Mouse (Mus musculus) embryonic facial prominence, embryonic 10.5 days (tissue): ENCODE results near the gene Snx33. TPM values are rescaled to one million over a fixed set of nuclear protein-coding genes. Genes with fewer than 3 reads are reported as not detected.
A peak's percentile ranks its signal among the peaks of the same experiment; 100 is the strongest.

Source experiments
- DNase-seq: peaks from one replicate; pipeline ENCODE4 v3.0.0-alpha.2; 2017; ENCODE audit warnings: low spot score
- H3K27ac ChIP-seq: fragments of 300-500 bp; sonication (generic); replicated peaks from 2 replicates; pipeline ENCODE4 v1.5.1; 2016; ENCODE audit warnings: mild to moderate bottlenecking
- H3K27me3 ChIP-seq: fragments of 300-500 bp; sonication (generic); replicated peaks from 2 replicates; pipeline ENCODE4 v1.6.1; 2016; ENCODE audit warnings: low read depth, mild to moderate bottlenecking; ENCODE audit not compliant: poor library complexity, severe bottlenecking
- H3K36me3 ChIP-seq: fragments of 300-500 bp; sonication (generic); replicated peaks from 2 replicates; pipeline ENCODE4 v1.6.1; 2016; ENCODE audit warnings: mild to moderate bottlenecking, moderate library complexity
- H3K4me1 ChIP-seq: fragments of 300-500 bp; sonication (generic); 2 replicates; pipeline ENCODE4 v1.6.1; 2016
- H3K4me3 ChIP-seq: fragments of 300-500 bp; sonication (generic); 2 replicates; pipeline ENCODE4 v1.5.1; 2016; ENCODE audit warnings: mild to moderate bottlenecking, moderate library complexity
- H3K9me3 ChIP-seq: fragments of 300-500 bp; sonication (generic); 2 replicates; pipeline ENCODE4 v1.6.1; 2016; ENCODE audit warnings: mild to moderate bottlenecking
- WGBS: fragments of 180-500 bp; shearing (Covaris S2); methylation state at CpG from one replicate; pipeline ENCODE4 v1.1.7; 2016; 5-methylcytosine and 5-hydroxymethylcytosine counted together
- polyA plus RNA-seq: library from polyadenylated mRNA; unstranded; fragments of >200 nt; fragmentation: Nextera tagmentation; extraction: Ambion mirVana; gene quantifications from 2 replicates; pipeline ENCODE4 v1.2.1, GENCODE M21; 2016

Snx33 gene
- polyA plus RNA-seq, 1 experiment from 2014 or later = 11.1 TPM

- H3K36me3 ChIP-seq = 0 out of 2 replicates have a peak, but pooled peaks cover 12% of the 10 kb centered on the region
- no peaks in the 10 kb centered on the region for H3K9me3 ChIP-seq
- H3K27me3 ChIP-seq = no peaks in the 10 kb centered on the region
- peak overlapping the region; percentile 87 for H3K27ac ChIP-seq
- H3K4me1 ChIP-seq = peaks cover 16% of the 10 kb centered on the region
- H3K4me3 ChIP-seq = peak overlapping the region; percentile 91
- WGBS = 3% methylated on average over 7 of the region's 7 CpGs
- DNase-seq = no peak
Observed at GRCm38 (mm10) chr9:56938374-56938773, 10.2 kb upstream of the Snx33 start.

GRCm38 (mm10) chr9:56937223-56938160 lies 9.3 kb upstream of the Snx33 start, which contains the start of gene Imp3:
Gene Imp3 (plus strand): TSS chr9:56937475.
- Histone ChIP-seq H3K9me3 (no peaks in the 10 kb centered on the region), H3K27ac (peak within 1 kb of the TSS; percentile 87), H3K36me3 (0 out of 2 replicates have a peak, but pooled peaks cover 10% of the 10 kb centered on the region), H3K27me3 (no peaks in the 10 kb centered on the region), H3K4me3 (peak within 1 kb of the TSS; percentile 91), H3K4me1 (peaks cover 16% of the 10 kb centered on the region)
- DNase-seq = peak; percentile 87
- under 1% methylated on average over 73 of the region's 73 CpGs for WGBS

- 18% methylated on average over 6 of the region's 6 CpGs for WGBS
- Histone ChIP-seq H3K27ac (peak overlapping the region; percentile 40; the same call in 1 of the 2 replicates), H3K36me3 (0 out of 2 replicates have a peak, but pooled peaks cover 7% of the 10 kb centered on the region), H3K4me1 (peaks cover 16% of the 10 kb centered on the region), H3K27me3 (no peaks in the 10 kb centered on the region), H3K4me3 (peak overlapping the region; percentile 91), H3K9me3 (no peaks in the 10 kb centered on the region)
- no peak for DNase-seq
Observed at GRCm38 (mm10) chr9:56936861-56937222, 8.7 kb upstream of the Snx33 start.

GRCm38 (mm10) chr9:56930556-56930955 lies 2.4 kb upstream of the Snx33 start:
- no peaks in the 10 kb centered on the region for H3K9me3 ChIP-seq
- peaks cover 31% of the 10 kb centered on the region for H3K4me1 ChIP-seq
- no peak for DNase-seq
- H3K4me3 ChIP-seq = no peak overlapping the region
- no peak overlapping the region for H3K27ac ChIP-seq
- H3K36me3 ChIP-seq = peaks cover 8% of the 10 kb centered on the region
- WGBS = 83% methylated on average over 1 of the region's 1 CpGs
- H3K27me3 ChIP-seq = peaks cover 6% of the 10 kb centered on the region; the same call in 1 of the 2 replicates

- no peak overlapping the region for H3K4me3 ChIP-seq
- DNase-seq = no peak
- no peaks in the 10 kb centered on the region for H3K9me3 ChIP-seq
- no peak overlapping the region for H3K27ac ChIP-seq
- H3K36me3 ChIP-seq = peaks cover 19% of the 10 kb centered on the region
- WGBS = 56% methylated on average over 4 of the region's 4 CpGs
- H3K4me1 ChIP-seq = peaks cover 41% of the 10 kb centered on the region
- H3K27me3 ChIP-seq = peaks cover 6% of the 10 kb centered on the region; the same call in 1 of the 2 replicates
Observed at GRCm38 (mm10) chr9:56929496-56929895, 1.3 kb upstream of the Snx33 start.

GRCm38 (mm10) chr9:56927191-56928012 lies 769 bp downstream of the Snx33 start:
- Histone ChIP-seq H3K4me3 (peak overlapping the region; percentile 78), H3K4me1 (peaks cover 61% of the 10 kb centered on the region), H3K27ac (peak overlapping the region; percentile 96), H3K27me3 (peaks cover 6% of the 10 kb centered on the region; the same call in 1 of the 2 replicates), H3K36me3 (peaks cover 38% of the 10 kb centered on the region), H3K9me3 (no peaks in the 10 kb centered on the region)
- peak; percentile 71 for DNase-seq
- under 1% methylated on average over 35 of the region's 35 CpGs for WGBS

- WGBS = 85% methylated on average over 10 of the region's 10 CpGs
- no peak for DNase-seq
- H3K27ac ChIP-seq = 0 out of 2 replicates have a peak overlapping the region, but pooled peaks have one; percentile 21
- H3K4me3 ChIP-seq = peak overlapping the region; percentile 78
- peaks cover 48% of the 10 kb centered on the region for H3K36me3 ChIP-seq
- peaks cover 6% of the 10 kb centered on the region; the same call in 1 of the 2 replicates for H3K27me3 ChIP-seq
- peaks cover 61% of the 10 kb centered on the region for H3K4me1 ChIP-seq
- peaks cover 3% of the 10 kb centered on the region; the same call in 1 of the 2 replicates for H3K9me3 ChIP-seq
Observed at GRCm38 (mm10) chr9:56926387-56926786, 1.8 kb downstream of the Snx33 start.

GRCm38 (mm10) chr9:56926025-56926360 lies 2.2 kb downstream of the Snx33 start:
- no peak overlapping the region for H3K27ac ChIP-seq
- no peak for DNase-seq
- H3K36me3 ChIP-seq = peaks cover 52% of the 10 kb centered on the region
- peaks cover 3% of the 10 kb centered on the region; the same call in 1 of the 2 replicates for H3K9me3 ChIP-seq
- peaks cover 6% of the 10 kb centered on the region; the same call in 1 of the 2 replicates for H3K27me3 ChIP-seq
- WGBS = 95% methylated on average over 10 of the region's 10 CpGs
- peak overlapping the region; percentile 78; the same call in 1 of the 2 replicates for H3K4me3 ChIP-seq
- peaks cover 61% of the 10 kb centered on the region for H3K4me1 ChIP-seq

GRCm38 (mm10) chr9:56925291-56926024 lies 2.7 kb downstream of the Snx33 start:
- 93% methylated on average over 26 of the region's 26 CpGs for WGBS

GRCm38 (mm10) chr9:56924651-56925027 lies 3.5 kb downstream of the Snx33 start:
- WGBS = 42% methylated on average over 7 of the region's 7 CpGs
- DNase-seq = peak; percentile 44
- peaks cover 61% of the 10 kb centered on the region for H3K4me1 ChIP-seq

More at GRCm38 (mm10) chr9:56925291-56926024, 2.7 kb downstream of the Snx33 start:
- H3K9me3 ChIP-seq = peaks cover 3% of the 10 kb centered on the region; the same call in 1 of the 2 replicates
- peak overlapping the region; percentile 78 for H3K4me3 ChIP-seq
- DNase-seq = no peak
- H3K36me3 ChIP-seq = peaks cover 58% of the 10 kb centered on the region
- H3K27me3 ChIP-seq = peaks cover 4% of the 10 kb centered on the region; the same call in 1 of the 2 replicates
- H3K27ac ChIP-seq = no peak overlapping the region
- H3K4me1 ChIP-seq = peaks cover 61% of the 10 kb centered on the region

GRCm38 (mm10) chr9:56923841-56924650 lies 4.1 kb downstream of the Snx33 start:
- DNase-seq = no peak
- H3K9me3 ChIP-seq = peaks cover 3% of the 10 kb centered on the region; the same call in 1 of the 2 replicates
- H3K4me1 ChIP-seq = peaks cover 59% of the 10 kb centered on the region
- no peak overlapping the region; the same call in 1 of the 2 replicates for H3K27ac ChIP-seq
- WGBS = 67% methylated on average over 8 of the region's 8 CpGs
- peak overlapping the region; percentile 78 for H3K4me3 ChIP-seq
- no peaks in the 10 kb centered on the region for H3K27me3 ChIP-seq
- H3K36me3 ChIP-seq = peaks cover 72% of the 10 kb centered on the region

More at GRCm38 (mm10) chr9:56924651-56925027, 3.5 kb downstream of the Snx33 start:
- Histone ChIP-seq H3K27ac (no peak overlapping the region; the same call in 1 of the 2 replicates), H3K27me3 (no peaks in the 10 kb centered on the region), H3K4me3 (peak overlapping the region; percentile 78), H3K36me3 (peaks cover 66% of the 10 kb centered on the region), H3K9me3 (peaks cover 3% of the 10 kb centered on the region; the same call in 1 of the 2 replicates)
